In genomic region chr10:123800067-123800691, GRCm38 (mm10) we compare ENCODE assay signal across 9 mouse cellular contexts.
A peak's percentile ranks its signal among the peaks of the same experiment; 100 is the strongest.
DNase-seq lines count a peak whose midpoint lies in the region; ATAC-seq and TF ChIP-seq lines count a peak whose summit lies in the region.
"Had no signal": no experiment of that assay in that cellular context is flagged by ENCODE, and none has a peak within 500 bp of the region (broad histone marks: within the 10 kb centered on the region; RNA-seq: fewer than 3 reads in every experiment).

No protein-coding gene starts in this region.

- intact Hi-C loops in left cerebral cortex, postnatal 4 days (cut with DNase I): no loop called here

- DNase-seq in frontal cortex, adult 2 months (ENCODE audit: extremely low spot score in 1 of 2, low spot score in 1 of 2): peak; percentile 24 to 46
- DNase-seq in frontal cortex, postnatal 25 days (ENCODE audit: low spot score in 2 of 2): no peak
- peak; percentile 10 to 19 for DNase-seq in left cerebral cortex, adult 8-10 months (ENCODE audit: low spot score in 2 of 2)
- DNase-seq in left cerebral cortex, postnatal 4 days: no peak
- peak; percentile 6 for DNase-seq in embryo, embryonic 9.5 days (ENCODE audit: extremely low spot score)
- DNase-seq in cerebellum, adult 2 months: no peak
- DNase-seq in MN1 (ENCODE audit: low spot score): no peak

- TF ChIP-seq CTCF in cerebellum, adult 2 months (IDR thresholded peaks at IDR 0.05; ENCODE audit: borderline replicate concordance, insufficient read depth, low read depth, low read length): no peak

- H3K36me3 ChIP-seq in limb, embryonic 12.5 days: no peaks in the 10 kb centered on the region
- H3K36me3 ChIP-seq: liver, embryonic 15.5 days had no signal

- 24% methylated on average over 18 of the region's 18 CpGs for WGBS in limb, embryonic 12.5 days
- 68% methylated on average over 18 of the region's 18 CpGs for whole genome bisulfite sequencing in cerebellum, adult 2 months

- no peaks in the 10 kb centered on the region for H3K27me3 ChIP-seq in limb, embryonic 12.5 days
- H3K27me3 ChIP-seq in cerebellum, adult 2 months (ENCODE audit: control insufficient read depth, insufficient read depth, low read length): no peaks in the 10 kb centered on the region
- H3K27me3 ChIP-seq: liver, embryonic 15.5 days had no signal

- ATAC-seq in limb, embryonic 12.5 days (ENCODE audit: insufficient number of reproducible peaks, insufficient read depth, low FRiP score, low TSS enrichment, low read depth): peak; percentile 81; the same call in 1 of the 2 replicates

- no peak for TF ChIP-seq POLR2A in cerebellum, adult 2 months (IDR thresholded peaks at IDR 0.05; ENCODE audit: borderline replicate concordance, insufficient read depth, low read length)

- no peak overlapping the region for H3K9ac ChIP-seq in limb, embryonic 12.5 days (replicated peaks)
- H3K9ac ChIP-seq: liver, embryonic 15.5 days had no signal

- H3K4me1 ChIP-seq in limb, embryonic 12.5 days (replicated peaks): peaks cover 13% of the 10 kb centered on the region
- H3K4me1 ChIP-seq in cerebellum, adult 2 months (ENCODE audit: control insufficient read depth, insufficient read depth, low read length): no peaks in the 10 kb centered on the region
- H3K4me1 ChIP-seq: liver, embryonic 15.5 days had no signal

- H3K4me3 ChIP-seq in limb, embryonic 12.5 days (replicated peaks): no peak overlapping the region
- H3K4me3 ChIP-seq in cerebellum, adult 2 months (replicated peaks; ENCODE audit: insufficient read depth, low read depth, low read length): no peak overlapping the region
- H3K4me3 ChIP-seq: liver, embryonic 15.5 days had no signal

- H3K9me3 ChIP-seq in limb, embryonic 12.5 days: no peaks in the 10 kb centered on the region
- H3K9me3 ChIP-seq: liver, embryonic 15.5 days had no signal

- H3K27ac ChIP-seq in limb, embryonic 12.5 days: peak overlapping the region; percentile 45; the same call in 1 of the 2 replicates
- H3K27ac ChIP-seq in cerebellum, adult 2 months (ENCODE audit: insufficient read depth, low read length): no peak overlapping the region
- H3K27ac ChIP-seq: liver, embryonic 15.5 days had no signal

- H3K4me2 ChIP-seq in limb, embryonic 12.5 days: peak overlapping the region; percentile 44
- H3K4me2 ChIP-seq: liver, embryonic 15.5 days had no signal

Comparison
In these comparisons a context has a peak if more than half of its experiments do, and no peak if none do; other contexts are left out.
1. DNase-seq: peak in frontal cortex, adult 2 months (2 of 2), left cerebral cortex, adult 8-10 months (2 of 2) and embryo, embryonic 9.5 days (single experiment); none in frontal cortex, postnatal 25 days (0 of 2), left cerebral cortex, postnatal 4 days (single experiment), cerebellum, adult 2 months (0 of 2) and MN1 (single experiment).